Mouse (Mus musculus) midbrain, embryonic 13.5 days (tissue): Measurements from ENCODE around the gene Zbtb9. TPM values are rescaled to one million over a fixed set of nuclear protein-coding genes. Genes with fewer than 3 reads are reported as not detected.
"Not testable (repeated sequence)": the region's sequence is repeated elsewhere in the genome, so short reads cannot be mapped to it uniquely, and the experiment has no call there.

Experiments used
- ATAC-seq: fragments of 200-750 bp; cut with Nextera tagmentation; 2 replicates; pipeline ENCODE4 v1.8.0; 2017; ENCODE audit warnings: mild to moderate bottlenecking, moderate TSS enrichment, moderate library complexity
- H3K27ac ChIP-seq: fragments of 300-500 bp; sonication (generic); 2 replicates; pipeline ENCODE4 v1.5.1; 2015; ENCODE audit warnings: inconsistent platforms, mild to moderate bottlenecking, moderate library complexity
- H3K27me3 ChIP-seq: fragments of 300-500 bp; sonication (generic); 2 replicates; pipeline ENCODE4 v1.6.1; 2015; ENCODE audit warnings: mild to moderate bottlenecking, inconsistent platforms
- H3K36me3 ChIP-seq: fragments of 300-500 bp; sonication (generic); 2 replicates; pipeline ENCODE4 v1.6.1; 2015; ENCODE audit warnings: mild to moderate bottlenecking, inconsistent platforms
- H3K4me1 ChIP-seq: fragments of 300-500 bp; sonication (generic); replicated peaks from 2 replicates; pipeline ENCODE4 v1.6.1; 2015; ENCODE audit warnings: inconsistent platforms
- H3K4me2 ChIP-seq: fragments of 300-500 bp; sonication (generic); replicated peaks from 2 replicates; pipeline ENCODE4 v1.6.1; 2015; ENCODE audit warnings: moderate library complexity, mild to moderate bottlenecking, inconsistent platforms
- H3K4me3 ChIP-seq: fragments of 300-500 bp; sonication (generic); replicated peaks from 2 replicates; pipeline ENCODE4 v1.5.1; 2015; ENCODE audit warnings: mild to moderate bottlenecking, inconsistent platforms
- H3K9ac ChIP-seq: fragments of 300-500 bp; sonication (generic); replicated peaks from 2 replicates; pipeline ENCODE4 v1.6.1; 2015; ENCODE audit warnings: mild to moderate bottlenecking, inconsistent platforms
- H3K9me3 ChIP-seq: fragments of 300-500 bp; sonication (generic); 2 replicates; pipeline ENCODE4 v1.6.1; 2016; ENCODE audit warnings: mild to moderate bottlenecking, inconsistent platforms
- WGBS: fragments of 180-500 bp; shearing (Covaris S2); methylation state at CpG from one replicate; pipeline ENCODE4 v1.1.7; 2015; 5-methylcytosine and 5-hydroxymethylcytosine counted together
- polyA plus RNA-seq: library from polyadenylated mRNA; unstranded; fragments of >200 nt; fragmentation: Nextera tagmentation; extraction: Ambion mirVana; gene quantifications from 2 replicates; pipeline ENCODE4 v1.2.1, GENCODE M21; 2015

Gene Zbtb9
- polyA plus RNA-seq, 1 experiment from 2014 or later: 20.8 TPM

- no peak for ATAC-seq
- WGBS: 87% methylated on average over 21 of the region's 21 CpGs
These were observed 11.3 kb upstream of the Zbtb9 start for GRCm38 (mm10) chr17:26961572-26962240.

DNA sequence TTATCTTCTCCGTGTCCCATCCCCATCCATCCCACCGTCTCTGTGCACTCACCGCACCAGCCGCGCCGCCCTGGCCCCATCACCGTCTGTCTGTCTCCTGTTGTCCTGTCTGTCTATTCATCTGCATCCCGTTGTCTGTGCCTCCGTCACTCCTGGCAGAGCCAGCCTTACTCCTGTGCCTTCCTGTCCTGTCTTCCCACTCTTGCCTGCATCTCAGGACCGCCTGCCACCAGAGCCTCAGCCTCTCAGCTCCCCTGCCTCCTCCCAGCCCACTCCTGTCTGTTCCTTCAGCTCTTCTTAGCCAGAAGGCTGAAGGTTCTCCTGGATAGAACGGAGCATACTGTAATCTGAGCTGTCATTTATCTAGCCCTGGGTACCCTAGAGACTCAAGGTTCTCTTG lies 6.0 kb upstream of the Zbtb9 start:
- Histone ChIP-seq H3K9me3 (no peaks in the 10 kb centered on the region), H3K9ac (no peak overlapping the region; the same call in 1 of the 2 replicates), H3K4me2 (no peak overlapping the region), H3K4me1 (peaks cover 11% of the 10 kb centered on the region), H3K36me3 (peaks cover 85% of the 10 kb centered on the region), H3K27me3 (no peaks in the 10 kb centered on the region), H3K27ac (no peak overlapping the region), H3K4me3 (no peak overlapping the region)
- no peak for ATAC-seq
- WGBS: 93% methylated on average over 11 of the region's 11 CpGs

More at GRCm38 (mm10) chr17:26961572-26962240, 11.3 kb upstream of the Zbtb9 start:
- Histone ChIP-seq H3K27me3 (no peaks in the 10 kb centered on the region), H3K9me3 (no peaks in the 10 kb centered on the region), H3K4me2 (no peak overlapping the region), H3K4me3 (no peak overlapping the region), H3K27ac (no peak overlapping the region), H3K4me1 (no peaks in the 10 kb centered on the region), H3K36me3 (peaks cover 98% of the 10 kb centered on the region), H3K9ac (no peak overlapping the region)

- Histone ChIP-seq H3K9me3 (no peaks in the 10 kb centered on the region), H3K4me1 (peaks cover 15% of the 10 kb centered on the region), H3K27me3 (no peaks in the 10 kb centered on the region), H3K36me3 (peaks cover 80% of the 10 kb centered on the region), H3K27ac (no peak overlapping the region), H3K9ac (no peak overlapping the region), H3K4me2 (no peak overlapping the region), H3K4me3 (no peak overlapping the region)
- no peak for ATAC-seq
- 90% methylated on average over 6 of the region's 6 CpGs for WGBS
These were observed 5.5 kb upstream of the Zbtb9 start for GRCm38 (mm10) chr17:26967477-26967876.

GRCm38 (mm10) chr17:26968200-26968611 lies 4.8 kb upstream of the Zbtb9 start:
- WGBS: 85% methylated on average over 6 of the region's 6 CpGs
- Histone ChIP-seq H3K4me2 (no peak overlapping the region), H3K27ac (no peak overlapping the region), H3K9me3 (no peaks in the 10 kb centered on the region), H3K27me3 (no peaks in the 10 kb centered on the region), H3K4me1 (peaks cover 17% of the 10 kb centered on the region), H3K36me3 (peaks cover 72% of the 10 kb centered on the region), H3K4me3 (no peak overlapping the region), H3K9ac (no peak overlapping the region)
- no peak for ATAC-seq

DNA sequence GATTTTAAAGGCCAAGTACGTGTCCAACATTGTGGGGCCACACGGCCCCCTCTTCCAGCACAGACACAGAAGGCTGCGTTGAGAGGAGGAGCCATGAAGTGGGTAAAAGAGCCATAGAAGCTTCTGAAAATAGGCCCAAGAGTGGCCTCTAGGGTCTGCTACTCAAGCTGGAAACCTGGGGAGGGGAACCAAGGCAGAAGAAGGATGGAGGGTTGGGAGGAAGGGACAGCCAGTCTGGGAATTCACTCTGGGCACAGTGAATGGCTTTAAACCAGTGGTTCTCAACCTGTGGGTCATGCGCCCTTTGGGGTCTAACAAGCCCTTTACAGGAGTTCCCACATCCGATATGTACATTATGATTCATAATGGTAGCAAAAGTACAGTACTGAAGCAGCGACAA lies 3.7 kb upstream of the Zbtb9 start:
- Histone ChIP-seq H3K36me3 (peaks cover 64% of the 10 kb centered on the region), H3K9me3 (no peaks in the 10 kb centered on the region), H3K4me2 (no peak overlapping the region), H3K4me1 (peaks cover 25% of the 10 kb centered on the region), H3K9ac (no peak overlapping the region), H3K4me3 (no peak overlapping the region), H3K27ac (no peak overlapping the region), H3K27me3 (no peaks in the 10 kb centered on the region)
- no peak for ATAC-seq
- WGBS: 83% methylated on average over 6 of the region's 6 CpGs

- no peaks in the 10 kb centered on the region for H3K27me3 ChIP-seq
- no peaks in the 10 kb centered on the region for H3K9me3 ChIP-seq
- peaks cover 35% of the 10 kb centered on the region for H3K4me1 ChIP-seq
- no peak overlapping the region for H3K27ac ChIP-seq
- no peak overlapping the region for H3K4me2 ChIP-seq
- H3K4me3 ChIP-seq: no peak overlapping the region
- ATAC-seq: no peak
- no peak overlapping the region for H3K9ac ChIP-seq
- WGBS: 83% methylated on average over 8 of the region's 12 CpGs
- peaks cover 63% of the 10 kb centered on the region for H3K36me3 ChIP-seq
These were observed 2.7 kb upstream of the Zbtb9 start for GRCm38 (mm10) chr17:26970221-26970620.

DNA sequence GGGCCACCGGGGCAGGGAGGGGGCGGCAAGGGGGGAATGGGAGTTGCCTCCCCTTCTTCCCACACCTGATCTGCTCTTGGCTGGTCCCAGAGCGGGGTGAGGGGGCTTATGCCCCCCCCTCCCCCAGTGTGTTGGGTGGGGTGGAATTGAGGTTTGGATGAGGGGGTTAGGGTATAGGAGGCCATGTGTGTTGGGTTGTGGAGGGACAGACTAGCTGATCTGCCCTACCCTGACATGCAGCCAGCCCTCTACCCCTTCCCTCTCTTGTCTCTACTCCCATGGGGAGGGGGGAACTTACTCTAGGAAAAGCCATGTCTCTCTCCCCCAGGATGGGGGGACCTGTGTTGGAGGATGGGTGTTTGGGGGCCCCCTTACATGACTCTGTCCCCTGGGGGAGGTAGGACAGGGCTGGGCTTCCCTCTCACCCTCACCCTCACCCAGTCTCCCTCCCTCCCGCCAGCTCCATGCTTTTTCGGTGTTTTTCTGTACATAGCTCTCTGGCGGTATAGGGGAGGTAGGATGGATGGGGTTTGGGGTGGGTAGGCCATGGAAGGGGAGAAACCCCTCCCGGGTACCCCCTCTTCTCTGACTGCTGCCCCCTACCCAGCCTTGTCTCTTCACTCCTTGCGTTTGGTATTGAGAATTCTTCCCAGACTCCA lies 1.6 kb upstream of the Zbtb9 start:
- ATAC-seq: no peak
- Histone ChIP-seq H3K4me3 (no peak overlapping the region), H3K9ac (peak overlapping the region; percentile 44), H3K27ac (no peak overlapping the region), H3K4me2 (peak overlapping the region; percentile 86; the same call in 1 of the 2 replicates), H3K27me3 (no peaks in the 10 kb centered on the region), H3K9me3 (no peaks in the 10 kb centered on the region), H3K36me3 (peaks cover 63% of the 10 kb centered on the region), H3K4me1 (peaks cover 47% of the 10 kb centered on the region)
- 58% methylated on average over 8 of the region's 8 CpGs for WGBS

GRCm38 (mm10) chr17:26972107-26972506 lies 860 bp upstream of the Zbtb9 start:
- Histone ChIP-seq H3K27ac (peak overlapping the region; percentile 67), H3K9ac (peak overlapping the region; percentile 73), H3K9me3 (no peaks in the 10 kb centered on the region), H3K36me3 (peaks cover 63% of the 10 kb centered on the region), H3K4me2 (peak overlapping the region; percentile 86), H3K27me3 (no peaks in the 10 kb centered on the region), H3K4me1 (peaks cover 54% of the 10 kb centered on the region), H3K4me3 (peak overlapping the region; percentile 75)
- no peak for ATAC-seq
- 7% methylated on average over 3 of the region's 3 CpGs for WGBS

GRCm38 (mm10) chr17:26974547-26974946 lies 1.6 kb downstream of the Zbtb9 start:
- Histone ChIP-seq H3K36me3 (peaks cover 62% of the 10 kb centered on the region), H3K9me3 (no peaks in the 10 kb centered on the region), H3K27me3 (no peaks in the 10 kb centered on the region), H3K4me2 (peak overlapping the region; percentile 86), H3K4me1 (peaks cover 57% of the 10 kb centered on the region), H3K4me3 (peak overlapping the region; percentile 75; the same call in 1 of the 2 replicates), H3K27ac (no peak overlapping the region), H3K9ac (no peak overlapping the region; the same call in 1 of the 2 replicates)
- WGBS: 92% methylated on average over 15 of the region's 15 CpGs
- ATAC-seq: no peak

- Histone ChIP-seq H3K4me1 (peaks cover 57% of the 10 kb centered on the region), H3K36me3 (peaks cover 63% of the 10 kb centered on the region), H3K27ac (no peak overlapping the region), H3K4me2 (no peak overlapping the region), H3K9ac (no peak overlapping the region), H3K4me3 (no peak overlapping the region), H3K9me3 (no peaks in the 10 kb centered on the region), H3K27me3 (no peaks in the 10 kb centered on the region)
- ATAC-seq: no peak
These were observed 2.4 kb downstream of the Zbtb9 start for GRCm38 (mm10) chr17:26975415-26975814.

- not testable (repeated sequence) for H3K9ac ChIP-seq, H3K27me3 ChIP-seq, H3K27ac ChIP-seq, H3K4me2 ChIP-seq, H3K4me3 ChIP-seq, H3K9me3 ChIP-seq, ATAC-seq
- Histone ChIP-seq H3K4me1 (peaks cover 43% of the 10 kb centered on the region), H3K36me3 (peaks cover 63% of the 10 kb centered on the region)
- 93% methylated on average over 6 of the region's 6 CpGs for WGBS
These were observed 4.4 kb downstream of the Zbtb9 start for GRCm38 (mm10) chr17:26977354-26977753.

- Histone ChIP-seq H3K27ac (no peak overlapping the region), H3K27me3 (no peaks in the 10 kb centered on the region), H3K36me3 (peaks cover 63% of the 10 kb centered on the region), H3K4me2 (no peak overlapping the region), H3K4me1 (peaks cover 30% of the 10 kb centered on the region), H3K9me3 (no peaks in the 10 kb centered on the region), H3K4me3 (no peak overlapping the region), H3K9ac (no peak overlapping the region)
- WGBS: 83% methylated on average over 2 of the region's 2 CpGs
- ATAC-seq: no peak
These were observed 6.5 kb downstream of the Zbtb9 start for GRCm38 (mm10) chr17:26979426-26979825.
